Mouse (Mus musculus) urinary bladder, postnatal 0 days (tissue): ENCODE data around the gene Ndufab1. TPM values are rescaled to one million over a fixed set of nuclear protein-coding genes. Genes with fewer than 3 reads are reported as not detected.

Experiments
- polyA plus RNA-seq: library from polyadenylated mRNA; unstranded; fragments of >200 nt; fragmentation: Nextera tagmentation; extraction: Ambion mirVana; gene quantifications from 2 replicates; pipeline ENCODE4 v1.2.1, GENCODE M21; 2015

The Ndufab1 gene
- 604 and 638 TPM in 2 replicates for polyA plus RNA-seq

DNA sequence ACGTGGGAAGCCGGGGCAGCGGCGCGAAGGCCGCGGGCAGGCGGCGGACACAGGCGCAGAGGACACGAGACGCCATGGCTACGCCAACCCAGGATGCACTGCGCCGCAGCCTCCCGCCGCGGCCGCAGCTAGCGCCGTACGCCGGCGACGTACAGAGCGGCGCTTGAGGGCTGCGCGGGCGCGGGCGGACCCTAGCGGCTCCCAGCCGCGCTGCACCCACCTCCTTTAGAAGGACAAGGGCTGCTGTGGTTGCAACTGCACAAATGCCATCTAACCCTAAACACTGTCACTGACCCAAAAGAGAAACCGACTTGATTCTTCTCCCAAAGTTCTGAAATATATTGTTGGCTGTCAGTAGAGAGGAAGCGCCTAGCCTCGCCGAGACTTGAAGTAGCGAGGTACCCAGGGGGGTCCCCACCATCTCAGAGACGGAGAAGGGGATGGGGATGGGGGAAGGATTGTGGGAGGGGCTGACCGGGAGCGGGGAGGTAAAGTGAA, at the start of gene Ndufab1:
Ndufab1 (minus strand) TSS at position 140 of the 498 bp plus-strand sequence.

DNA sequence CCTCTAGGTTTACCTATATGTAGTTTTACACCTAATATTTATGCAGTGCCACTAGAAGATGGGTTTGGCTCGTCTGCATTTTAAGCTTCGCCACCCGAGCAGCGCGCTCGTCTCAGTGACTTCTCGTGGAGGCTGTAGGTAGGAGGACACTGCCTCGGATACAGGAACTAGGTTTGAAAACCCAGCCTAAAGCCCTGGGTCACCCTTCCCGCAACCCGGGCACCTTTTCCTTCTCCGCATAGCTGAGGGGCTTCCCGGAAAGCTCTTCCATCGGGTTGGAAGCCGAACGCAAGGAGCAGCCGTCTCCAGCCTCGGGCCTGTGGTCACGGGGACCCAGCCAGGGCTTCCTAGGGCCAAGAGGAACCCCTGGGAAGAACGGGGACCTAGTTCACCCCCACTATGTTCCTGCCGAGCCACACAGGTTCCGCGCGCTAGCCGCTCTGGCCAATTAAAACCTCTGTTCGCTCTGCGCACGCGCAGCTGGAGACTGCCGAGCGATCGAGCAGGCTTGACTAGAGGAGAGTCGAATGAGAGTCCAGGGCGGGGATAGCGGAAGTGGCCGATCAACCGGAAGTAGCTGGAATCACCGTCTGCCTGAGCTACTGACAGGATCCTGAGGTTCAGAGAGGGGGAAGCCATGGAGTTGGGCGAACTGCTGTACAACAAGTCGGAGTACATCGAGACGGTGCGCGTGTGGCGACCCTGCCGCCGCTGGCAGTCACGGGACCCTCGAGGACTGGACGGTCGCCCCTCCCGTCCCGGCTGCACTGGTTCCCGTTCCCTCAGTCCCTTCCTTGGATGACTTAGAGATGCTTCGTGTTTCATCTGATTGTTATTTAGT, 31.0 kb upstream of the Ndufab1 start, which contains the start of the genes Palb2 and Dctn5:
Palb2 (minus strand) TSS at position 489 of the 841 bp plus-strand sequence.
Dctn5 (plus strand) TSS at position 545 of the 841 bp plus-strand sequence.

DNA sequence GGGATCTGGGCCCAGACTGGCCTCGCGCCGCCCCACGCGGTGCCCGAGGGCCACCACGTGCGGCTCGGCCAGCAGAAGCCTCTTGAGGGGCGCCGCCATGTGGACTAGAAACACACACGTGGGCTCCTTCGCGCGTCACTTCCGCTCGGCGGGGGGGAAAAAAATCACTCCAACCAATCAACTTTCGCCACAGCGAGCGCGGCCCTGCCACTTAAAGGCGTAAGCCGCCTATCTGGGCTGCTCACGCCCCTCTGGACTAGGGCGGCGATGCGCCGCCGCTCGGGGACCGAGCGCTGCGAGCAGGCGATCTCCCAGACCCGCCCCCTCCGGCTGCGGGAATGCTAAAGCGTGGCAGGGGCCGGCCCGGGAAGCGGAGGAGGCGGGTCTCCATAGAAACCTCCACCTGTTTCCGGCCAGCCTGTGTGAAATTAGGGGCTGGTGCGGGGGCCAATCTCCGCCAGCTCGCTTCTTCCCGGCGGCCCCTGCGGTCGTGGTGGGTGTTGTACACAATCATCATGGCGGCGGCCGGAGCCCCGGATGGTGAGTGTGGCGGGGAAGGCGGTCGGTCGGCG, 34.7 kb downstream of the Ndufab1 start, which contains the start of the genes Ubfd1 and Ears2:
Ubfd1 (plus strand) TSS at position 231 of the 572 bp plus-strand sequence.
Ears2 (minus strand) TSS at position 319 of the 572 bp plus-strand sequence.

Other genes with a start within 250 kb of the Ndufab1 start
- gene Scnn1b, start 236.8 kb downstream of the Ndufab1 start, polyA plus RNA-seq = 2.4 and 2.6 TPM in 2 replicates
- 16.4 and 17.0 TPM in 2 replicates for gene Cog7, start 120.2 kb downstream of the Ndufab1 start, polyA plus RNA-seq
- gene Gga2, start 80.7 kb downstream of the Ndufab1 start, polyA plus RNA-seq = 27.8 and 30.1 TPM in 2 replicates
- gene Ubfd1, start 34.7 kb downstream of the Ndufab1 start, polyA plus RNA-seq = 24.2 and 26.3 TPM in 2 replicates
- gene Ears2, start 34.6 kb downstream of the Ndufab1 start, polyA plus RNA-seq = 10.6 and 11.5 TPM in 2 replicates
- gene Palb2, start 31.1 kb upstream of the Ndufab1 start, polyA plus RNA-seq = 3.4 and 4.9 TPM in 2 replicates
- 69.4 and 73.3 TPM in 2 replicates for gene Dctn5, start 31.2 kb upstream of the Ndufab1 start, polyA plus RNA-seq
- 15.1 and 22.0 TPM in 2 replicates for gene Plk1, start 57.6 kb upstream of the Ndufab1 start, polyA plus RNA-seq
- gene Ern2, start 84.3 kb upstream of the Ndufab1 start, polyA plus RNA-seq = 0.10 TPM in 1 of 2 replicates, not detected in the other
- 0.51 and 0.74 TPM in 2 replicates for gene Chp2, start 117.6 kb upstream of the Ndufab1 start, polyA plus RNA-seq
- gene Prkcb, start 186.9 kb upstream of the Ndufab1 start, polyA plus RNA-seq = 115 and 139 TPM in 2 replicates